Mouse (Mus musculus): ENCODE measurements around the gene Tmem120b.

DNA sequence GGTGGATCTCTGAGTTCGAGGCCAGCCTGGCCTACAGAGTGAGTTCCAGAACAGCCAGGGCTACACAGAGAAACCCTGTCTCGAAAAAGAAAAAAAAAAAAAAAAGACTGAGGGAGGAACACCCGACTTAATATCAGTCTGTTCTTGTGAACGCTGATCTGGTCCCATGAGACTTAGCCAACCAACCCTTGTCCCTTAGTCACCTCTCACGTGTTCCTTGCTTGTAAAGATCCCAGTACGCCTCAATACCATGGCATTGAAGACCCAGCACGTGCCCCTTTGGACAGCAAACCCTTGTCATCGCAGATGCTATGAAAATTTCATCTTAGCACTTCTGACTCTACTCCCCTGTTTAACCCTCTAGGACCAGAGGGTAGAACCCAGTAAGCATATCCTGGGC lies 28.1 kb downstream of the Tmem120b start:
- no peak for TF ChIP-seq CTCF (conservative IDR thresholded peaks at IDR 0.05 in 1 of 2, IDR thresholded peaks at IDR 0.05 in 1 of 2; ENCODE audit: low read depth in 2 of 2, low read length in 2 of 2)
- TF ChIP-seq POLR2A (IDR thresholded peaks at IDR 0.05; ENCODE audit: low read depth, low read length), result no peak
- TF ChIP-seq HCFC1 (IDR thresholded peaks at IDR 0.05; ENCODE audit: low read depth, low read length), result no peak
- no peak for TF ChIP-seq BHLHE40 (IDR thresholded peaks at IDR 0.05; ENCODE audit: low read depth, low read length)

Data from CH12.LX (cell line).